ENCODE assay signal across 24 mouse cellular contexts in the genomic region with DNA sequence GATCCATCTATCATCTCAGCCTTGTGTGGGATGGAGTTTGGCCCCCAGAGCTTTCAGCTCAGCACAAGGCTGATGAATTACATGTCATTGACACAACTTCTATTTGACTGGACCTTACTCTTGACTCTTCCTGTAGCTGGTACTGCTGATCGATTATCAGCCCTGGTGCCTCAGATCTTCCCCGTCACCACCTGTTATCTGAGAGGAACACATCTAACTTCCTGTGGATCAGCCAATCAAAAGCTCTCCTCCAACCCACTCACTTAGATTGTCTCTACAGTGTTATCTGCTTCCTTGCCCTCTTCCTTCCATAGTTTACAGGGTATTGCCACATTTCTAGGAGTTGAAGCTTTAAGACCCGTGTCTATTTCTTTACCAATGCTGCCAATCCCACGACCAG. TPM values are rescaled to one million over a fixed set of nuclear protein-coding genes. Genes with fewer than 3 reads are reported as not detected.
"Had no signal": no experiment of that assay in that cellular context is flagged by ENCODE, and none has a peak within 500 bp of the region (broad histone marks: within the 10 kb centered on the region; RNA-seq: fewer than 3 reads in every experiment).

No protein-coding gene starts in this region.

- DNase-seq: kidney, adult 2 months; kidney, postnatal 14 days; layer of hippocampus, adult 9-11 months; layer of hippocampus, postnatal 36 days; liver, embryonic 13.5 days; lung, embryonic 14.5 days; lung, postnatal 10 days; lung, postnatal 4 days; retina, postnatal 1 day; right cerebral cortex, postnatal 4 days; spleen, adult 18-20 months; thymus, adult 18-20 months; thymus, postnatal 14 days had no signal

- H3K27me3 ChIP-seq: limb, embryonic 12.5 days; liver, embryonic 13.5 days; midbrain, embryonic 15.5 days; neural tube, embryonic 13.5 days had no signal

- H3K36me3 ChIP-seq: kidney, embryonic 15.5 days; limb, embryonic 12.5 days; liver, embryonic 13.5 days; midbrain, embryonic 15.5 days; neural tube, embryonic 13.5 days had no signal

- H3K9me3 ChIP-seq: kidney, embryonic 15.5 days; limb, embryonic 12.5 days; liver, embryonic 13.5 days; megakaryocyte, embryonic 14.5 days; midbrain, embryonic 15.5 days; neural tube, embryonic 13.5 days had no signal

- H3K4me3 ChIP-seq: kidney, embryonic 15.5 days; limb, embryonic 12.5 days; liver, embryonic 13.5 days; midbrain, embryonic 15.5 days; neural tube, embryonic 13.5 days had no signal

- H3K9ac ChIP-seq: kidney, embryonic 15.5 days; limb, embryonic 12.5 days; liver, embryonic 13.5 days; lung, embryonic 14.5 days; midbrain, embryonic 15.5 days; neural tube, embryonic 13.5 days had no signal

- H3K4me2 ChIP-seq: kidney, embryonic 15.5 days; limb, embryonic 12.5 days; liver, embryonic 13.5 days; lung, embryonic 14.5 days; midbrain, embryonic 11.5 days; midbrain, embryonic 15.5 days; neural tube, embryonic 13.5 days had no signal

- H3K4me1 ChIP-seq: kidney, embryonic 15.5 days; limb, embryonic 12.5 days; midbrain, embryonic 15.5 days; neural tube, embryonic 13.5 days had no signal

- ATAC-seq: midbrain, embryonic 15.5 days had no signal

- H3K27ac ChIP-seq: kidney, embryonic 15.5 days; limb, embryonic 12.5 days; liver, embryonic 13.5 days; midbrain, embryonic 15.5 days; neural tube, embryonic 13.5 days had no signal

RNA-seq across cellular contexts. Expression of a gene that starts 6.9 kb away (rescaled TPM):
- total RNA-seq: layer of hippocampus, adult 18-20 months; layer of hippocampus, postnatal 36 days; left cerebral cortex, postnatal 36 days had no signal
- polyA plus RNA-seq: lung, embryonic 14.5 days; midbrain, embryonic 11.5 days; midbrain, embryonic 15.5 days; neural tube, embryonic 13.5 days had no signal

RNA-seq across cellular contexts. Expression of a gene that starts 30.8 kb away (rescaled TPM):
- total RNA-seq: layer of hippocampus, adult 18-20 months; layer of hippocampus, postnatal 36 days; left cerebral cortex, postnatal 36 days; monocyte, adult 5-6 weeks had no signal
- polyA plus RNA-seq: kidney, adult 2 months; kidney, embryonic 15.5 days; limb, embryonic 12.5 days; liver, embryonic 13.5 days; lung, embryonic 14.5 days; midbrain, embryonic 11.5 days; midbrain, embryonic 15.5 days; neural tube, embryonic 13.5 days; stomach, embryonic 14.5 days; urinary bladder, adult 2 months had no signal

RNA-seq across cellular contexts. Expression of a gene that starts 41.3 kb away (rescaled TPM):
- total RNA-seq: layer of hippocampus, postnatal 36 days; left cerebral cortex, postnatal 36 days had no signal
- polyA plus RNA-seq: midbrain, embryonic 11.5 days; stomach, embryonic 14.5 days had no signal
